Mouse (Mus musculus) neural tube, embryonic 12.5 days (tissue): ENCODE results near the gene Ostf1. TPM values are rescaled to one million over a fixed set of nuclear protein-coding genes. Genes with fewer than 3 reads are reported as not detected.
"Not testable (repeated sequence)": the region's sequence is repeated elsewhere in the genome, so short reads cannot be mapped to it uniquely, and the experiment has no call there.

Source experiments
- ATAC-seq: fragments of 200-750 bp; cut with Nextera tagmentation; 2 replicates; pipeline ENCODE4 v1.8.0; 2017; ENCODE audit warnings: low read depth, mild to moderate bottlenecking, moderate TSS enrichment, moderate library complexity; ENCODE audit not compliant: low FRiP score
- H3K27ac ChIP-seq: fragments of 300-500 bp; sonication (generic); 2 replicates; pipeline ENCODE4 v1.5.1; 2016
- H3K27me3 ChIP-seq: fragments of 300-500 bp; sonication (generic); replicated peaks from 2 replicates; pipeline ENCODE4 v1.6.1; 2016; ENCODE audit warnings: mild to moderate bottlenecking
- H3K36me3 ChIP-seq: fragments of 300-500 bp; sonication (generic); 2 replicates; pipeline ENCODE4 v1.6.1; 2016; ENCODE audit warnings: mild to moderate bottlenecking
- H3K4me1 ChIP-seq: fragments of 300-500 bp; sonication (generic); 2 replicates; pipeline ENCODE4 v1.6.1; 2016
- H3K4me2 ChIP-seq: fragments of 300-500 bp; sonication (generic); replicated peaks from 2 replicates; pipeline ENCODE4 v1.6.1; 2016; ENCODE audit warnings: mild to moderate bottlenecking
- H3K4me3 ChIP-seq: fragments of 300-500 bp; sonication (generic); 2 replicates; pipeline ENCODE4 v1.5.1; 2016
- H3K9ac ChIP-seq: fragments of 300-500 bp; sonication (generic); 2 replicates; pipeline ENCODE4 v1.6.1; 2016; ENCODE audit warnings: mild to moderate bottlenecking
- H3K9me3 ChIP-seq: fragments of 300-500 bp; sonication (generic); 2 replicates; pipeline ENCODE4 v1.6.1; 2016; ENCODE audit warnings: mild to moderate bottlenecking
- WGBS: fragments of 180-500 bp; shearing (Covaris S2); methylation state at CpG from one replicate; pipeline ENCODE4 v1.1.7; 2016; 5-methylcytosine and 5-hydroxymethylcytosine counted together
- polyA plus RNA-seq: library from polyadenylated mRNA; unstranded; fragments of >200 nt; fragmentation: Nextera tagmentation; extraction: Ambion mirVana; gene quantifications from 2 replicates; pipeline ENCODE4 v1.2.1, GENCODE M21; 2016

Gene Ostf1
- polyA plus RNA-seq, 1 experiment from 2014 or later: 53.1 TPM

DNA sequence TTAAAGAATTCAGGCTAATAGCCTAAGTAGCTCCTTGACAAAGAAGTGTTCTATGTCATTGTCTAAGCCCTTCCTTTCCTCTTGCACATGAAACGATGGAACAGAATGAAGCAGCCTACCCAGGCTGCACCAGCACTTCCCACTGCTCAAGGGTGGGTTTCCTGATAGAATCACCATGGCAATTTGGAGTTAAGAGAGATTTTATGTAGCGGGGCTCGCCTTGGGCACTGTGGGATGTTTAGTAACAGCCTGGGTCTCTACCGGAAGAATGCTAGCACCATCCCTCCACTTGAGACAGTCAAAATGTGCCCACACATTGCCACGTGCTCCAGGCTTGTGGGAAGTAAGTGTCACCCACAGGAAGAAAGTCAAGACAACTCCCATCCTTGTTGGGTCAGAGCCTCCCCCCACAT is 40.7 kb downstream of the Ostf1 start:
- H3K36me3 ChIP-seq: no peaks in the 10 kb centered on the region
- H3K4me2 ChIP-seq: no peak overlapping the region
- 65% methylated on average over 5 of the region's 5 CpGs for WGBS
- H3K9me3 ChIP-seq: no peaks in the 10 kb centered on the region
- H3K4me1 ChIP-seq: no peaks in the 10 kb centered on the region
- no peak overlapping the region for H3K9ac ChIP-seq
- H3K4me3 ChIP-seq: no peak overlapping the region
- ATAC-seq: no peak
- H3K27me3 ChIP-seq: no peaks in the 10 kb centered on the region
- H3K27ac ChIP-seq: no peak overlapping the region

DNA sequence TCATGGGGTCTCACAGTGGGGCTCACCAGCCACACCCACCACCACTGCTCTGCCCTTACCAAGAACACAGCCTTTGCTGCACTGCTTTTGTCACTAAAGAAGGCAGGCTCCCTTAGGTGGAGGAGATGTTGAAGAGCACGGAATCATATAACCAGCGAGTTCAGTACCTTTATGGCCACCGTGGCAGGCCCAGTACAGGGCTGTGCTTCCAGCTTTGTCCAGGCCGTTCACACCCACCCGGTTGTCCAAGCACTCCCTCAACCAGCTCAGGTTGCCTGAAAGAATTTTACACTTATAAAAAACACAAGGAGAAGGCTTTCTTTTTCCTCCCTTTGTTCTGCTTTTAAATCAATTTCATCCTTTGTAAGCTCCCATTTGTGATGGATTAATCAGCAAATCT is 41.4 kb downstream of the Ostf1 start:
- no peak for ATAC-seq
- Histone ChIP-seq H3K27me3 (no peaks in the 10 kb centered on the region), H3K4me1 (no peaks in the 10 kb centered on the region), H3K9ac (no peak overlapping the region), H3K4me2 (no peak overlapping the region), H3K9me3 (no peaks in the 10 kb centered on the region), H3K36me3 (no peaks in the 10 kb centered on the region), H3K4me3 (no peak overlapping the region), H3K27ac (no peak overlapping the region)
- 61% methylated on average over 5 of the region's 5 CpGs for WGBS

DNA sequence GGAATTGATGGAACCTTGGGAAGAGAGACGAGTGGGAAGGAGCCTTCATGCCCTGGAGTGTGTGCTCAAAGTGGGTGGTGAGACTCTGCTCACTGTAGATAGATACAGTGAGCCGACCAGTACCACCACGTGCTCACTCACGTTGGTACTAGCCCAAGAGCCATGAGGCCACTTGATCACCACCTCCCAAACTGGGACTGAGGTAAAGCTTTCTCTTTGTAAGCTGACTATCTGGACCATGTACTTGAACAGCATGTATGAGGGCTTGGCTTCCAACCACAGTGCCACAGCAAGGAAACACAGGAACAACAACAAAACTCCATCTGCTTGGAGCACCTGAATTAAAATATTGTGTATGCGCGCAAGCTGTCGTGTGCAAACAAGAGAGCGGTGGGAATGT is 42.3 kb downstream of the Ostf1 start:
- no peaks in the 10 kb centered on the region for H3K4me1 ChIP-seq
- H3K4me3 ChIP-seq: no peak overlapping the region
- H3K27ac ChIP-seq: no peak overlapping the region
- no peaks in the 10 kb centered on the region for H3K9me3 ChIP-seq
- H3K27me3 ChIP-seq: no peaks in the 10 kb centered on the region
- no peaks in the 10 kb centered on the region for H3K36me3 ChIP-seq
- no peak for ATAC-seq
- H3K9ac ChIP-seq: no peak overlapping the region
- H3K4me2 ChIP-seq: no peak overlapping the region
- 91% methylated on average over 8 of the region's 8 CpGs for WGBS

DNA sequence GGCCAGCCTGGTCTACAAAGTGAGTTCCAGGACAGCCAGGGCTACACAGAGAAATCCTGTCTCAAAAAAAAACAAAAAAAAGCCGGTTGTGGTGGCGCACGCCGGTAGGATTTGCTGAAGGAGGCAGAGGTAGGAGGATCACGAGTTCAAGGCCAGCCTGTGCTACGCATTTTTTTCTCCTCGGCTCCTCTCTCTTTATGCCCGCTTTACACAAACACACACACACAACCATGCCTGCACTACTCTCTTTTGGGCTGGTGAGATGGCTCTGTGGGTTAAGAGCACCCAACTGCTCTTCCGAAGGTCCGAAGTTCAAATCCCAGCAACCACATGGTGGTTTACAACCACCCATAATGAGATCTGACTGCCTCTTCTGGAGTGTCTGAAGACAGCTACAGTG is 42.8 kb downstream of the Ostf1 start:
- H3K27ac ChIP-seq, ATAC-seq: not testable (repeated sequence)
- WGBS: 96% methylated on average over 10 of the region's 10 CpGs

DNA sequence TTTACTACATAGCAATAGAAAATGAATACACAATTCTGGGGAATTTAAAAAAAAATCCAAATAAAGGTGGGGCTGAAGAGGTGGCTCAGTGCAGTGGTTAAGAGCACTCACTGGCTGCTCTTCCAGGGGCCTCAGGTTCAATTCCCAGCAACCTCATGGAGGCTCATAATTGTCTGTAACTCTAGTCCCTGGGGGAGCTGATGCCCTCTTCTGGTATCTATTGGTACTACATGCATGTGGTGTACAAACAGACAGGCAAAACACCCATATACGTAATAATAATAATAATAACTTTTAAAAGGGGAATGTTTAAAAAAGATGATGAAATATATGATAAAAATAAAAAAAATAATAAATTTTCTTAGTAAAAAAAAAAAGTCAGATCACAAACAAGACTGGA is 43.4 kb downstream of the Ostf1 start:
- ATAC-seq: no peak
- Histone ChIP-seq H3K9ac (no peak overlapping the region), H3K4me1 (no peaks in the 10 kb centered on the region), H3K4me2 (no peak overlapping the region), H3K27ac (no peak overlapping the region), H3K9me3 (no peaks in the 10 kb centered on the region), H3K36me3 (no peaks in the 10 kb centered on the region), H3K27me3 (no peaks in the 10 kb centered on the region), H3K4me3 (no peak overlapping the region)
- WGBS: 98% methylated on average over 1 of the region's 1 CpGs

More for the DNA sequence above, 42.8 kb downstream of the Ostf1 start:
- not testable (repeated sequence) for H3K4me2 ChIP-seq, H3K36me3 ChIP-seq, H3K9ac ChIP-seq, H3K9me3 ChIP-seq, H3K4me1 ChIP-seq, H3K4me3 ChIP-seq, H3K27me3 ChIP-seq

DNA sequence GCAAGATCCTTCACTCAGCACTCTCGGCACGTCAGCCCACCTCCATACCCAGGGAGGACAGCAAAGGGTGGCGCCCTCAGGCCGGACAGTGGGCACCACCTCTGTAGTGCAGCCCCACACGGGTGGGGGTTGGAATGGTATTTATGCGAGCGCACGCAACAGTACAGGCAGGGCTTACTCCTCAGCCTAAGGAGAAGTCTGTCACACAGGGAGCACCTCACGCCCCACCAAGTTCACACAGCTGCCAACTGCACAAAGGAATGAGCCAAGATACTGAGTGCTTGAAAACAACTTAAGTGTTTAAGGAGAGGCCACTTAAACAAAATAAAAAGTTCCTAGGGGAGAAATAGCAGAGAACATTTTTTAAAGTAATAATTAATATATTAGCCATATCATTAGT is 44.5 kb downstream of the Ostf1 start:
- Histone ChIP-seq H3K9me3 (no peaks in the 10 kb centered on the region), H3K4me2 (no peak overlapping the region), H3K4me3 (no peak overlapping the region), H3K27ac (no peak overlapping the region), H3K27me3 (no peaks in the 10 kb centered on the region), H3K4me1 (no peaks in the 10 kb centered on the region), H3K36me3 (no peaks in the 10 kb centered on the region), H3K9ac (no peak overlapping the region)
- 91% methylated on average over 9 of the region's 9 CpGs for WGBS
- ATAC-seq: no peak

DNA sequence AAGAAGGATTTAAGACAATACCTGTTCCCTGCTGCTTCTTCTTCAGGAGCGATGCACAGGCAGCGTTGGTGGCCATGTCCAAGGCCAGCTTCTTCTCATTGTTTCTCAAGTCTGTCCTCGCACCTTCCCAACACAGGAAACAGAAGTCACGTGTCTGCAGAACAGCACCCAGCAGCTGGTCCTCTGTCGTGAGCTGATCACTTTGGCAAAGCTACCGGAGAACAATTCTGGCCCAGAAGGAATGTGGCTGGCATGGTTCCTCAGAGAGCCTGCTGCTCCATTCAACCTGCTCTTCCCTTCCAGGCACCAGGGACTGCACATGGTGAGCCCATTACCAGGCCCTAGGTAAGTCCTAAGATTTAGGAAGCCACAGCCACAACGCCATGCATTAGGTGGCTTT is 47.0 kb downstream of the Ostf1 start:
- no peak overlapping the region for H3K4me2 ChIP-seq
- no peak overlapping the region for H3K27ac ChIP-seq
- no peaks in the 10 kb centered on the region for H3K36me3 ChIP-seq
- 95% methylated on average over 7 of the region's 7 CpGs for WGBS
- H3K9ac ChIP-seq: no peak overlapping the region
- no peak overlapping the region for H3K4me3 ChIP-seq
- no peaks in the 10 kb centered on the region for H3K4me1 ChIP-seq
- no peak for ATAC-seq
- H3K9me3 ChIP-seq: no peaks in the 10 kb centered on the region
- H3K27me3 ChIP-seq: no peaks in the 10 kb centered on the region

DNA sequence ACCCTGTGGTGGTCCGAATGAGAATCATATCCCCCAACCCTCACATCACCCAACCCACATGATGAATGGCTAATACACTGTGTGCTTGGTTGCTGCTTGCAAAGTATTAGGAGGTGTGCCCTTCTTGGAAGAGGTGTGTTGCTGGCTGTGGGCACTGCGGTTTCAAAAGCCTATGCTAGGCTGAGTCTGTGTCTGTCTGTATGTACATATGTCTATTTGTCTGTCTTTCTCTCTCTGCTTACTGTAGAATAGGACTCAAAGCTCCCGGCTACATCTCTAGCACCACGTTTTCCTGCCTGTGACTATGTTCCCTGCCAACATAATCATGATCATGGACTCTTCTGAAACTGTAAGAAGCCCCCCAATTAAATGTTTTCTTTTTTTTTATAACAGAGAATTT is 47.9 kb downstream of the Ostf1 start:
- Histone ChIP-seq H3K27ac (no peak overlapping the region), H3K4me3 (no peak overlapping the region), H3K9me3 (no peaks in the 10 kb centered on the region), H3K4me1 (0 out of 2 replicates have a peak, but pooled peaks cover 3% of the 10 kb centered on the region), H3K4me2 (no peak overlapping the region), H3K36me3 (no peaks in the 10 kb centered on the region), H3K9ac (no peak overlapping the region), H3K27me3 (no peaks in the 10 kb centered on the region)
- ATAC-seq: no peak
- 90% methylated on average over 4 of the region's 4 CpGs for WGBS

DNA sequence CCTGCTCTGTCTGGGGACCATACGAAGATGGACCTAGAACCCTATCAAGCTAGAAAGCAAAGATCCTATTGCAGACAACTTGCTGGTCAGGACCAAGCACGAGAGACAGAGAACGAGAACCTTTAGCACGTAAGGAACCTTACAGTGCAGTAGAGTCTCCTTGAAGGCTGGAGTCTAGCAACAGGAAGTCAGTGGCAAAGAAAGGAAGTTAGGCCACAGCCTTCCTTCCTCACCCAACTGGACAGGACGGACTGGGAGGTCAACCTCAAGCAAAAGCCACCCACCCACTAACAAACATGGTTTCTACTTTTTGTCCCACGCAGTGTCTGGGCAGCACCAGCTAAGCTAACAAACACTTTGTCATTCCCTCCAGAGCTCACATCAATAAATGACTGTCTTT is 48.7 kb downstream of the Ostf1 start:
- no peaks in the 10 kb centered on the region for H3K36me3 ChIP-seq
- H3K4me2 ChIP-seq: no peak overlapping the region
- H3K27ac ChIP-seq: no peak overlapping the region
- no peak overlapping the region for H3K4me3 ChIP-seq
- 91% methylated on average over 6 of the region's 6 CpGs for WGBS
- no peaks in the 10 kb centered on the region for H3K27me3 ChIP-seq
- ATAC-seq: no peak
- no peak overlapping the region for H3K9ac ChIP-seq
- H3K4me1 ChIP-seq: peaks cover 10% of the 10 kb centered on the region; the same call in 1 of the 2 replicates
- H3K9me3 ChIP-seq: no peaks in the 10 kb centered on the region

DNA sequence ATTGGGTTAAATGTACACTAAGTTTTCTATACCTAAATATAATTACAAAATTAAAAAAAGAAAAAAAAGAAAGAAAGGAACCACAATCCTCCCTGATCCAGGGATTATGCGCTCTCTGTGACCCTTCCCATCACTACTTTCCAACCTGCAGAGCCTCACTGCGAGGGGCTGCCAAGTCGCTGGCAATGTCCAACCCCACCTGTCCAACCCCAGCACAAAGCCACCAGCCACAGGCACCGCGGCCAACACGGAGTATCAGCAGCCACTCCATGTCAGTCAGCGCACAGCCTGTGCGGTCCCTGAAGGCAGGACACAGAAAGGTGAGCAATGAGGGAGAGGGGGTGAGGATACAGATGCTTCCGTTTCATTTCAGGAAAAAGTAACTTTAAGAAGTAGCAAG is 49.4 kb downstream of the Ostf1 start:
- H3K27ac ChIP-seq: no peak overlapping the region
- H3K4me1 ChIP-seq: peaks cover 10% of the 10 kb centered on the region; the same call in 1 of the 2 replicates
- H3K9ac ChIP-seq: no peak overlapping the region
- H3K9me3 ChIP-seq: no peaks in the 10 kb centered on the region
- ATAC-seq: no peak
- H3K27me3 ChIP-seq: no peaks in the 10 kb centered on the region
- no peaks in the 10 kb centered on the region for H3K36me3 ChIP-seq
- H3K4me3 ChIP-seq: no peak overlapping the region
- no peak overlapping the region for H3K4me2 ChIP-seq
- 96% methylated on average over 9 of the region's 9 CpGs for WGBS

DNA sequence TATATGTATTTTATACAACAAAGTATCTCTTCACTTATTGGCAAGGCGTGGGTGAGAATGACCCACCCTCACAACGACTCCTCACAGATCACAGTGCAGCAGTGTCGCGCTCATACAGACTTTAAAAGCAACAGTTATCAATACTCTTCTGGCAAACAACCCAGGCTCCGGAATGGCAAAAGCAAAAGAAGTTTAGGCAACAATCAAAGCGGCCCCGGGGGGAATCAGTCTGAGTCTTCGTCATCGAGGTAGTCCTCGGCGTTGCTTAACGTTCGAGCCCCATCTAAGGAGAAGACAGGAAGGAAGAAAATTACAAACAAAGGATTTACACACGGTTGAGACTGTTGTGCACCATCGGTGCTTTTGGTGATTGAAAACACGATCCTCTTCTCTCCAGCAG is 50.6 kb downstream of the Ostf1 start:
- no peak overlapping the region for H3K4me3 ChIP-seq
- H3K4me1 ChIP-seq: peaks cover 10% of the 10 kb centered on the region; the same call in 1 of the 2 replicates
- no peaks in the 10 kb centered on the region for H3K27me3 ChIP-seq
- WGBS: 95% methylated on average over 16 of the region's 16 CpGs
- ATAC-seq: no peak
- no peaks in the 10 kb centered on the region for H3K9me3 ChIP-seq
- no peak overlapping the region for H3K27ac ChIP-seq
- no peak overlapping the region for H3K9ac ChIP-seq
- H3K36me3 ChIP-seq: no peaks in the 10 kb centered on the region
- H3K4me2 ChIP-seq: no peak overlapping the region

DNA sequence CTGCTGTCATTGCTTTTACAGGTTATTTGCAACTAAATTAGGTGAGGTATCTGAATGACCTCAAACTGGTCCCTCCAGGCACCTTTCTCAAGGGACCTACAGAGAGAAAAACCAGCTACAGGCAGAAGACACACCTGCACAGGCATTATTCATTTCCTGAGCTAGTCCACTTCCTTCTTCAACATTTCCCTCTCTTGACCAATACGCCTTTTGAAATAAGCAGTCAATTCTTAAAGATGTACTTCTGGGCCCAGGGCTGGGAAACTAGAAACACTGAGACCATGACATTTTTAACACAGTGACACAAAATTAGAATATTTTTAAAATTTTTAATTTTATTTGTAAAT is 52.6 kb downstream of the Ostf1 start:
- Histone ChIP-seq H3K36me3 (no peaks in the 10 kb centered on the region), H3K9ac (no peak overlapping the region), H3K4me2 (no peak overlapping the region), H3K4me3 (no peak overlapping the region), H3K27me3 (no peaks in the 10 kb centered on the region), H3K4me1 (peaks cover 10% of the 10 kb centered on the region; the same call in 1 of the 2 replicates), H3K9me3 (no peaks in the 10 kb centered on the region), H3K27ac (no peak overlapping the region)
- no peak for ATAC-seq
- 86% methylated on average over 1 of the region's 1 CpGs for WGBS

DNA sequence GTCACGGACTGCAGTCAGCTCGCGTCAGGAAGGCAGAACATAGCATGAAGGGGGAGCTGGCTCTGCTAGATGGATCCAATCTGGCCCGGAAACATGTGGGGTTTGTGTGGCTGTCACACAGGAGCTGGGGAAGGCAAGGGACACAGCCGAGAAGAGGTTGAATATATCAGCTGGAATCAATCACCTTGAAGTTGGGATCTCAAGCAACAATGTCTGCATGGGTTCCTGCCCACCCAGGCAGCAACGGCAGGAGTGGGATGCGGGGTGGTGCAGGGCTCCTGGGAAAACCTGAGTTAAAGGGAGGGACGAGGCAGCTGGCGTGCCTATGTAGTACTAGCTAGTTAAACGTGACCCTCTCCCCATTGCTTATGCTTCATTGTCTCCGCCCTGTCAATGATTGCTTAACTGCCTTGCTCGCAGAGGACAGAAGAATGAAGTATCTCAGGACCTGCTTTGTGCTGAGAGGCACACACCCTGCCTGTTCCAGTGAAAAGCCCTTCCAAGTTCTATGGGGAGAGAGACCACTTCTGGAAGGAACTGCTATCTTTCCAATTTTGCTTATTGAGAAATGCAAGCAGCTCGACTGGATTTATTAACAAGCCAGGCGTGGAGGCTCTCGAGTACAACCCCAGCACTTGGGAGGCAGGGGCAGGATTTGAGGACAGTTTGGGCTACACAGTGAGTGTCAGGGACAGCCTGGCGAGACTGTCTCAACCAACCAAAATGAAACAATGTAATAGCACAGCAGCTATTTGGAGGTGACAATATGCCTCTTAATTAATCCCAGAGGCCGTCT is 53.2 kb downstream of the Ostf1 start:
- Histone ChIP-seq H3K36me3 (no peaks in the 10 kb centered on the region), H3K4me3 (no peak overlapping the region), H3K27ac (no peak overlapping the region), H3K27me3 (no peaks in the 10 kb centered on the region), H3K4me1 (peaks cover 10% of the 10 kb centered on the region; the same call in 1 of the 2 replicates), H3K9me3 (no peaks in the 10 kb centered on the region), H3K4me2 (peak overlapping the region; percentile 30), H3K9ac (no peak overlapping the region)
- peak; percentile 29; the same call in 1 of the 2 replicates for ATAC-seq
- 30% methylated on average over 17 of the region's 17 CpGs for WGBS
